30 mouse cellular contexts compared by ENCODE assay signal in the genomic region with DNA sequence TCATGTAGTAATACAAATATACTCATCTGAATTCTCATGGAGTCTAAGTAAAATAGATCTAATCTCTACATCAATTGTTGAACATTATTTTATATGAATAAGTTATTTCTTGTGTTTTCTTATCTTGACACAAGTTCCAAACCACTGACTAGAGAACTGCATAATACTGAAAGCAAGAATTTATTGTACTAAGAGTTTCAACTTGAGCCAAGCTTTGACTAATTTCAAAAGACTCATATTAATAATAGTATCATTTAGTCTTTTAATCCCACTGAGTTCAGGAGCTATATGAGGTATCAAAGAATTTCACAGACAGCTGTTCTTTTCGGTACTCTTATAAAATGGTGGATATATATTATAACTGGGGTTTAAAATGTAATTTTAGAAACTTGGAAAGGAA.
"Had no signal": no experiment of that assay in that cellular context is flagged by ENCODE, and none has a peak within 500 bp of the region (broad histone marks: within the 10 kb centered on the region; RNA-seq: fewer than 3 reads in every experiment).

No protein-coding gene starts in this region.

- H3K27ac ChIP-seq: limb, embryonic 10.5 days; limb, embryonic 12.5 days; limb, embryonic 13.5 days; limb, embryonic 15.5 days; liver, embryonic 12.5 days; liver, embryonic 13.5 days; liver, embryonic 14.5 days; liver, embryonic 15.5 days; lung, embryonic 15.5 days; macrophage; midbrain, embryonic 10.5 days; midbrain, embryonic 12.5 days; midbrain, embryonic 13.5 days; midbrain, embryonic 15.5 days had no signal

- H3K36me3 ChIP-seq: limb, embryonic 10.5 days; limb, embryonic 12.5 days; limb, embryonic 13.5 days; limb, embryonic 15.5 days; liver, embryonic 12.5 days; liver, embryonic 13.5 days; liver, embryonic 15.5 days; lung, embryonic 15.5 days; midbrain, embryonic 10.5 days; midbrain, embryonic 12.5 days; midbrain, embryonic 13.5 days; midbrain, embryonic 15.5 days had no signal

- H3K4me2 ChIP-seq: limb, embryonic 12.5 days; limb, embryonic 13.5 days; limb, embryonic 15.5 days; liver, embryonic 11.5 days; liver, embryonic 12.5 days; liver, embryonic 13.5 days; liver, embryonic 15.5 days; lung, embryonic 14.5 days; lung, embryonic 15.5 days; midbrain, embryonic 11.5 days; midbrain, embryonic 12.5 days; midbrain, embryonic 13.5 days; midbrain, embryonic 15.5 days had no signal

- H3K4me1 ChIP-seq: limb, embryonic 10.5 days; limb, embryonic 12.5 days; limb, embryonic 13.5 days; limb, embryonic 15.5 days; liver, embryonic 13.5 days; liver, embryonic 15.5 days; lung, embryonic 15.5 days; midbrain, embryonic 12.5 days; midbrain, embryonic 13.5 days; midbrain, embryonic 15.5 days had no signal

- H3K9me3 ChIP-seq: limb, embryonic 10.5 days; limb, embryonic 12.5 days; limb, embryonic 13.5 days; limb, embryonic 15.5 days; liver, embryonic 12.5 days; liver, embryonic 13.5 days; liver, embryonic 15.5 days; lung, embryonic 15.5 days; megakaryocyte, embryonic 14.5 days; midbrain, embryonic 10.5 days; midbrain, embryonic 12.5 days; midbrain, embryonic 13.5 days; midbrain, embryonic 15.5 days had no signal

- DNase-seq: left cerebral cortex, postnatal 4 days; liver; liver, embryonic 13.5 days; liver, postnatal 0 days; lung, adult 18-20 months; lung, adult 2 months; lung, embryonic 14.5 days; lung, postnatal 10 days; lung, postnatal 14 days; lung, postnatal 36 days; lung, postnatal 4 days had no signal

- H3K9ac ChIP-seq: limb, embryonic 12.5 days; limb, embryonic 13.5 days; limb, embryonic 15.5 days; liver, embryonic 12.5 days; liver, embryonic 13.5 days; liver, embryonic 14.5 days; liver, embryonic 15.5 days; liver, postnatal 0 days; lung, embryonic 14.5 days; lung, embryonic 15.5 days; midbrain, embryonic 12.5 days; midbrain, embryonic 13.5 days; midbrain, embryonic 15.5 days had no signal

- ATAC-seq: liver, embryonic 12.5 days; liver, postnatal 0 days; lung, postnatal 0 days; midbrain, embryonic 13.5 days; midbrain, embryonic 15.5 days; midbrain, embryonic 16.5 days had no signal

- H3K4me3 ChIP-seq: limb, embryonic 10.5 days; limb, embryonic 12.5 days; limb, embryonic 13.5 days; limb, embryonic 15.5 days; liver, embryonic 12.5 days; liver, embryonic 13.5 days; liver, embryonic 15.5 days; lung, embryonic 15.5 days; megakaryocyte, embryonic 14.5 days; midbrain, embryonic 10.5 days; midbrain, embryonic 12.5 days; midbrain, embryonic 13.5 days; midbrain, embryonic 15.5 days; myocyte had no signal

- H3K27me3 ChIP-seq: limb, embryonic 12.5 days; limb, embryonic 13.5 days; limb, embryonic 15.5 days; liver, embryonic 12.5 days; liver, embryonic 13.5 days; liver, embryonic 15.5 days; lung, embryonic 15.5 days; megakaryocyte, embryonic 14.5 days; midbrain, embryonic 12.5 days; midbrain, embryonic 13.5 days; midbrain, embryonic 15.5 days had no signal
